Mouse (Mus musculus): ENCODE measurements around the gene Map3k4.

The Map3k4 gene

GRCm38 (mm10) chr17:12318663-12319201 is at the start of gene Map3k4:
Gene Map3k4 (minus strand): TSS chr17:12318796.
- DNase-seq = peak; percentile 98

- DNase-seq = peak; percentile 84
These were observed 48.9 kb upstream of the Map3k4 start for GRCm38 (mm10) chr17:12367373-12367930.

- peak; percentile 17 to 35 for DNase-seq
These were observed 45.8 kb upstream of the Map3k4 start for GRCm38 (mm10) chr17:12364426-12364735.

GRCm38 (mm10) chr17:12363601-12364425 is 45.2 kb upstream of the Map3k4 start:
- DNase-seq = no peak

- DNase-seq = no peak
These were observed 41.3 kb upstream of the Map3k4 start for GRCm38 (mm10) chr17:12359876-12360275.

- no peak for DNase-seq
These were observed 34.2 kb upstream of the Map3k4 start for GRCm38 (mm10) chr17:12352781-12353180.

- no peak for DNase-seq
These were observed 33.0 kb upstream of the Map3k4 start for GRCm38 (mm10) chr17:12351564-12351963.

- no peak for DNase-seq
These were observed 28.9 kb upstream of the Map3k4 start for GRCm38 (mm10) chr17:12347462-12347861.

GRCm38 (mm10) chr17:12343702-12344376 is 25.2 kb upstream of the Map3k4 start:
- DNase-seq = peak; percentile 50 to 63

- DNase-seq = no peak
These were observed 18.6 kb upstream of the Map3k4 start for GRCm38 (mm10) chr17:12337156-12337555.

GRCm38 (mm10) chr17:12336073-12336868 is 17.7 kb upstream of the Map3k4 start:
- no peak for DNase-seq

- no peak for DNase-seq
These were observed 16.5 kb upstream of the Map3k4 start for GRCm38 (mm10) chr17:12335115-12335514.

- DNase-seq = peak; percentile 60 to 63
These were observed 9.4 kb upstream of the Map3k4 start for GRCm38 (mm10) chr17:12327847-12328518.

- no peak for DNase-seq
These were observed 1.2 kb upstream of the Map3k4 start for GRCm38 (mm10) chr17:12319786-12320185.

GRCm38 (mm10) chr17:12317954-12318651 is 493 bp downstream of the Map3k4 start:
- DNase-seq = no peak

GRCm38 (mm10) chr17:12317607-12317953 is 1.0 kb downstream of the Map3k4 start:
- no peak for DNase-seq

GRCm38 (mm10) chr17:12316251-12316650 is 2.3 kb downstream of the Map3k4 start:
- no peak for DNase-seq

- no peak for DNase-seq
These were observed 6.3 kb downstream of the Map3k4 start for GRCm38 (mm10) chr17:12312248-12312647.

- no peak for DNase-seq
These were observed 9.1 kb downstream of the Map3k4 start for GRCm38 (mm10) chr17:12309493-12309892.

GRCm38 (mm10) chr17:12309059-12309458 is 9.5 kb downstream of the Map3k4 start:
- DNase-seq = no peak

GRCm38 (mm10) chr17:12307251-12308135 is 11.1 kb downstream of the Map3k4 start:
- DNase-seq = no peak

Data from cerebellum, postnatal 10 days (tissue).